ENCODE assay signal across 8 mouse cellular contexts in the genomic region with DNA sequence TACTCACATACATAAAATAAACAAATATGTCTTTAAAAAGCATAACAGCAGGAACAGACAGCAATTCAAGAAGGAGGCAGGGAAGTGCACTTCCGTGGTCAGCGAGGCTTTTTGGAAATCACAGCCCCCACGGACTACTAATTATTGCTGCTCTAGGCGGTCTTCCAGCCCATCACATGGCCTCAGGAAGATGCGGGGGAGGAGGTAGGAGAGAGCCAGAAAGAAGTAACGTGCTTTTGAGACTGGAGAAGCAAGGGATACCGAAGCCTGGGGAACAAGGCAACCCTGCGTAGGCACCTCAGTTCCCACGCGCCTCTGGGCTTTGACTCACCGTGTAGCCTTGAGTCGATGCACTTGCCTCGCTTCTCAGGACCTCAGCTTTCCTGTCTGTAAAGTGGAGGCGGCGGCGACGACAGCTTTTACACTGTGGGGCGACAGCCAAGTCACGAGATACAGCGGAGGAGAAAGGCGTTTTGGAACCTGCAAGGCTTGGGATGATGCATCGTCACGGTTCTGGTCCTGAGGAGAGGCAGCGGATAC. TPM values are rescaled to one million over a fixed set of nuclear protein-coding genes. Genes with fewer than 3 reads are reported as not detected.
A peak's percentile ranks its signal among the peaks of the same experiment; 100 is the strongest.
DNase-seq lines count a peak whose midpoint lies in the region; ATAC-seq lines count a peak whose summit lies in the region.

No protein-coding gene starts in this region.

- WGBS in hindbrain, embryonic 15.5 days, result under 1% methylated on average over 24 of the region's 24 CpGs
- WGBS in midbrain, embryonic 14.5 days, result under 1% methylated on average over 24 of the region's 24 CpGs

- H3K9ac ChIP-seq in hindbrain, embryonic 15.5 days, result peak overlapping the region; percentile 80
- peak overlapping the region; percentile 75 for H3K9ac ChIP-seq in midbrain, embryonic 14.5 days (replicated peaks; ENCODE audit: low read length)

- peak overlapping the region; percentile 94 for H3K4me3 ChIP-seq in hindbrain, embryonic 15.5 days
- peak overlapping the region; percentile 65 for H3K4me3 ChIP-seq in midbrain, embryonic 14.5 days (replicated peaks; ENCODE audit: low read depth, low read length)

- peaks cover 30% of the 10 kb centered on the region for H3K36me3 ChIP-seq in hindbrain, embryonic 15.5 days
- peaks cover 37% of the 10 kb centered on the region for H3K36me3 ChIP-seq in midbrain, embryonic 14.5 days (ENCODE audit: control insufficient read depth, insufficient read depth, low read length)

- peak overlapping the region; percentile 90 for H3K27ac ChIP-seq in hindbrain, embryonic 15.5 days (replicated peaks)
- peak overlapping the region; percentile 85 for H3K27ac ChIP-seq in midbrain, embryonic 14.5 days (replicated peaks; ENCODE audit: low read depth, low read length)

- no peaks in the 10 kb centered on the region for H3K27me3 ChIP-seq in hindbrain, embryonic 15.5 days
- no peaks in the 10 kb centered on the region for H3K27me3 ChIP-seq in midbrain, embryonic 14.5 days (ENCODE audit: control insufficient read depth, insufficient read depth, low read length)

- H3K9me3 ChIP-seq in hindbrain, embryonic 15.5 days, result no peaks in the 10 kb centered on the region
- H3K9me3 ChIP-seq in midbrain, embryonic 14.5 days (ENCODE audit: control insufficient read depth, low read length), result no peaks in the 10 kb centered on the region

- DNase-seq in frontal cortex, postnatal 36 days (ENCODE audit: low spot score in 2 of 2), result peak; percentile 85 to 86
- DNase-seq in frontal cortex, postnatal 10 days (ENCODE audit: low spot score in 2 of 2), result no peak
- DNase-seq in retina, postnatal 7 days (ENCODE audit: low read depth, low spot score), result peak; percentile 17
- DNase-seq in retina, postnatal 1 day, result no peak
- no peak for DNase-seq in midbrain, embryonic 14.5 days
- DNase-seq in adipocyte (ENCODE audit: low spot score), result no peak
- DNase-seq in natural killer cell, adult 2 months (ENCODE audit: low spot score in 2 of 2), result no peak

- H3K4me1 ChIP-seq in hindbrain, embryonic 15.5 days (replicated peaks), result peaks cover 38% of the 10 kb centered on the region
- peaks cover 12% of the 10 kb centered on the region; the same call in 1 of the 2 replicates for H3K4me1 ChIP-seq in midbrain, embryonic 14.5 days (ENCODE audit: control insufficient read depth, insufficient read depth, low read length)

- ATAC-seq in hindbrain, embryonic 15.5 days (ENCODE audit: low FRiP score, low read depth), result no peak
- ATAC-seq in midbrain, embryonic 14.5 days (ENCODE audit: low FRiP score, low TSS enrichment), result no peak

- peak overlapping the region; percentile 75 for H3K4me2 ChIP-seq in hindbrain, embryonic 15.5 days
- peak overlapping the region; percentile 80 for H3K4me2 ChIP-seq in midbrain, embryonic 14.5 days (ENCODE audit: low read length)

RNA-seq across cellular contexts. Expression of gene Zfp142, which starts 0.7 kb away (rescaled TPM):
- 8.1 and 8.3 TPM in 2 replicates for polyA plus RNA-seq in hindbrain, embryonic 15.5 days (2015; fragmentation: Nextera tagmentation; extraction: Ambion mirVana)
- 8.9 and 9.7 TPM in 2 replicates for polyA plus RNA-seq in midbrain, embryonic 14.5 days (2014; fragmentation: Nextera tagmentation; extraction: Ambion mirVana)

RNA-seq across cellular contexts. Expression of gene Bcs1l, which starts 0.8 kb away (rescaled TPM):
- 20.0 and 21.5 TPM in 2 replicates for polyA plus RNA-seq in hindbrain, embryonic 15.5 days (2015; fragmentation: Nextera tagmentation; extraction: Ambion mirVana)
- 20.8 and 22.5 TPM in 2 replicates for polyA plus RNA-seq in midbrain, embryonic 14.5 days (2014; fragmentation: Nextera tagmentation; extraction: Ambion mirVana)

RNA-seq across cellular contexts. Expression of gene Rnf25, which starts 13.9 kb away (rescaled TPM):
- 40.2 and 41.7 TPM in 2 replicates for polyA plus RNA-seq in hindbrain, embryonic 15.5 days (2015; fragmentation: Nextera tagmentation; extraction: Ambion mirVana)
- polyA plus RNA-seq in midbrain, embryonic 14.5 days (2014; fragmentation: Nextera tagmentation; extraction: Ambion mirVana), result 9.8 and 30.4 TPM in 2 replicates

RNA-seq across cellular contexts. Expression of gene Stk36, which starts 13.9 kb away (rescaled TPM):
- polyA plus RNA-seq in hindbrain, embryonic 15.5 days (2015; fragmentation: Nextera tagmentation; extraction: Ambion mirVana), result 18.6 and 19.8 TPM in 2 replicates
- polyA plus RNA-seq in midbrain, embryonic 14.5 days (2014; fragmentation: Nextera tagmentation; extraction: Ambion mirVana), result 15.8 and 19.7 TPM in 2 replicates

RNA-seq across cellular contexts. Expression of gene Usp37, which starts 43.2 kb away (rescaled TPM):
- polyA plus RNA-seq in hindbrain, embryonic 15.5 days (2015; fragmentation: Nextera tagmentation; extraction: Ambion mirVana), result 23.9 and 25.1 TPM in 2 replicates
- 26.7 and 33.1 TPM in 2 replicates for polyA plus RNA-seq in midbrain, embryonic 14.5 days (2014; fragmentation: Nextera tagmentation; extraction: Ambion mirVana)

Comparison
In these comparisons a context has a peak if more than half of its experiments do, and no peak if none do; other contexts are left out.
1. DNase-seq: peak in frontal cortex, postnatal 36 days (2 of 2) and retina, postnatal 7 days (single experiment); none in frontal cortex, postnatal 10 days (0 of 2), retina, postnatal 1 day (single experiment), midbrain, embryonic 14.5 days (single experiment), adipocyte (single experiment) and natural killer cell, adult 2 months (0 of 2).